Mouse (Mus musculus) heart, embryonic 10.5 days (tissue): ENCODE measurements around the gene Slc6a8. TPM values are rescaled to one million over a fixed set of nuclear protein-coding genes. Genes with fewer than 3 reads are reported as not detected.

ENCODE experiments used
- DNase-seq: peaks from one replicate; pipeline ENCODE4 v3.0.0-alpha.2; 2017; ENCODE audit warnings: low spot score
- H3K27ac ChIP-seq: fragments of 300-500 bp; sonication (generic); 2 replicates; pipeline ENCODE4 v1.5.1; 2016; ENCODE audit warnings: mild to moderate bottlenecking
- H3K27me3 ChIP-seq: fragments of 300-500 bp; sonication (generic); 2 replicates; pipeline ENCODE4 v1.6.1; 2016; ENCODE audit warnings: mild to moderate bottlenecking; ENCODE audit not compliant: poor library complexity, insufficient read depth, severe bottlenecking
- H3K36me3 ChIP-seq: fragments of 300-500 bp; sonication (generic); 2 replicates; pipeline ENCODE4 v1.6.1; 2016; ENCODE audit warnings: mild to moderate bottlenecking, moderate library complexity
- H3K4me1 ChIP-seq: fragments of 300-500 bp; sonication (generic); 2 replicates; pipeline ENCODE4 v1.6.1; 2016; ENCODE audit warnings: mild to moderate bottlenecking
- H3K4me3 ChIP-seq: fragments of 300-500 bp; sonication (generic); 2 replicates; pipeline ENCODE4 v1.5.1; 2016; ENCODE audit warnings: mild to moderate bottlenecking, moderate library complexity
- H3K9me3 ChIP-seq: fragments of 300-500 bp; sonication (generic); 2 replicates; pipeline ENCODE4 v1.6.1; 2016; ENCODE audit warnings: mild to moderate bottlenecking, moderate library complexity
- WGBS: fragments of 180-500 bp; shearing (Covaris S2); methylation state at CpG from one replicate; pipeline ENCODE4 v1.1.7; 2016; 5-methylcytosine and 5-hydroxymethylcytosine counted together
- polyA plus RNA-seq: library from polyadenylated mRNA; unstranded; fragments of >200 nt; fragmentation: Nextera tagmentation; extraction: Ambion mirVana; gene quantifications from 2 replicates; pipeline ENCODE4 v1.2.1, GENCODE M21; 2016

Gene Slc6a8
- polyA plus RNA-seq, 1 experiment from 2014 or later, result 5.8 TPM

- Histone ChIP-seq H3K4me1 (no peaks in the 10 kb centered on the region), H3K27ac (peak within 1 kb of the TSS; percentile 78), H3K27me3 (peaks cover 50% of the 10 kb centered on the region; the same call in 1 of the 2 replicates), H3K36me3 (no peaks in the 10 kb centered on the region), H3K4me3 (peak within 1 kb of the TSS; percentile 60), H3K9me3 (no peaks in the 10 kb centered on the region)
- peak; percentile 74 for DNase-seq
- WGBS, result 25% methylated on average over 45 of the region's 57 CpGs
Measured at GRCm38 (mm10) chrX:73659575-73660283, 13.2 kb upstream of the Slc6a8 start, which contains the start of gene Pnck. Gene Pnck (minus strand): TSS chrX:73660117.

GRCm38 (mm10) chrX:73660284-73660665, 12.7 kb upstream of the Slc6a8 start:
- Histone ChIP-seq H3K27me3 (peaks cover 50% of the 10 kb centered on the region; the same call in 1 of the 2 replicates), H3K4me1 (no peaks in the 10 kb centered on the region), H3K36me3 (no peaks in the 10 kb centered on the region), H3K27ac (peak overlapping the region; percentile 78), H3K4me3 (peak overlapping the region; percentile 60), H3K9me3 (no peaks in the 10 kb centered on the region)
- WGBS, result 64% methylated on average over 3 of the region's 3 CpGs
- DNase-seq, result peak; percentile 58

- peaks cover 25% of the 10 kb centered on the region; the same call in 1 of the 2 replicates for H3K27me3 ChIP-seq
- H3K4me3 ChIP-seq, result no peak overlapping the region
- H3K36me3 ChIP-seq, result no peaks in the 10 kb centered on the region
- H3K27ac ChIP-seq, result no peak overlapping the region
- no peak for DNase-seq
- H3K4me1 ChIP-seq, result no peaks in the 10 kb centered on the region
- no peaks in the 10 kb centered on the region for H3K9me3 ChIP-seq
Measured at GRCm38 (mm10) chrX:73663143-73663542, 9.8 kb upstream of the Slc6a8 start.

- H3K27ac ChIP-seq, result no peak overlapping the region
- peaks cover 24% of the 10 kb centered on the region for H3K27me3 ChIP-seq
- H3K36me3 ChIP-seq, result peaks cover 8% of the 10 kb centered on the region
- 52% methylated on average over 4 of the region's 4 CpGs for WGBS
- no peak for DNase-seq
- no peaks in the 10 kb centered on the region for H3K9me3 ChIP-seq
- 0 out of 2 replicates have a peak, but pooled peaks cover 6% of the 10 kb centered on the region for H3K4me1 ChIP-seq
- peak overlapping the region; percentile 68; the same call in 1 of the 2 replicates for H3K4me3 ChIP-seq
Measured at GRCm38 (mm10) chrX:73672031-73672431, 919 bp upstream of the Slc6a8 start.

GRCm38 (mm10) chrX:73673619-73673967, 643 bp downstream of the Slc6a8 start:
- 0 out of 2 replicates have a peak, but pooled peaks cover 6% of the 10 kb centered on the region for H3K4me1 ChIP-seq
- H3K4me3 ChIP-seq, result peak overlapping the region; percentile 68
- 18% methylated on average over 41 of the region's 42 CpGs for WGBS
- peak overlapping the region; percentile 89 for H3K27ac ChIP-seq
- peaks cover 24% of the 10 kb centered on the region for H3K27me3 ChIP-seq
- H3K9me3 ChIP-seq, result no peaks in the 10 kb centered on the region
- H3K36me3 ChIP-seq, result peaks cover 22% of the 10 kb centered on the region
- no peak for DNase-seq

- DNase-seq, result no peak
- WGBS, result 26% methylated on average over 20 of the region's 20 CpGs
Measured at GRCm38 (mm10) chrX:73673968-73674661, 1.2 kb downstream of the Slc6a8 start.

GRCm38 (mm10) chrX:73675231-73675630, 2.3 kb downstream of the Slc6a8 start:
- no peak for DNase-seq
- peaks cover 29% of the 10 kb centered on the region for H3K27me3 ChIP-seq
- no peaks in the 10 kb centered on the region for H3K9me3 ChIP-seq
- 68% methylated on average over 2 of the region's 2 CpGs for WGBS
- H3K4me1 ChIP-seq, result 0 out of 2 replicates have a peak, but pooled peaks cover 6% of the 10 kb centered on the region
- no peak overlapping the region for H3K27ac ChIP-seq
- H3K36me3 ChIP-seq, result peaks cover 38% of the 10 kb centered on the region
- H3K4me3 ChIP-seq, result no peak overlapping the region

More at GRCm38 (mm10) chrX:73673968-73674661, 1.2 kb downstream of the Slc6a8 start:
- H3K36me3 ChIP-seq, result peaks cover 27% of the 10 kb centered on the region
- 0 out of 2 replicates have a peak, but pooled peaks cover 6% of the 10 kb centered on the region for H3K4me1 ChIP-seq
- peak overlapping the region; percentile 89 for H3K27ac ChIP-seq
- H3K27me3 ChIP-seq, result peaks cover 24% of the 10 kb centered on the region
- no peaks in the 10 kb centered on the region for H3K9me3 ChIP-seq
- peak overlapping the region; percentile 68 for H3K4me3 ChIP-seq

GRCm38 (mm10) chrX:73676668-73677067, 3.7 kb downstream of the Slc6a8 start:
- no peak for DNase-seq
- Histone ChIP-seq H3K4me3 (no peak overlapping the region), H3K27ac (no peak overlapping the region), H3K27me3 (peaks cover 29% of the 10 kb centered on the region), H3K4me1 (0 out of 2 replicates have a peak, but pooled peaks cover 6% of the 10 kb centered on the region), H3K36me3 (peaks cover 52% of the 10 kb centered on the region), H3K9me3 (no peaks in the 10 kb centered on the region)
- WGBS, result 96% methylated on average over 4 of the region's 4 CpGs

GRCm38 (mm10) chrX:73684156-73684555, 11.2 kb downstream of the Slc6a8 start:
- H3K4me3 ChIP-seq, result no peak overlapping the region
- H3K36me3 ChIP-seq, result peaks cover 50% of the 10 kb centered on the region
- DNase-seq, result no peak
- H3K27ac ChIP-seq, result no peak overlapping the region
- H3K4me1 ChIP-seq, result no peaks in the 10 kb centered on the region
- WGBS, result 84% methylated on average over 2 of the region's 2 CpGs
- no peaks in the 10 kb centered on the region for H3K9me3 ChIP-seq
- H3K27me3 ChIP-seq, result peaks cover 5% of the 10 kb centered on the region; the same call in 1 of the 2 replicates

GRCm38 (mm10) chrX:73684978-73685377, 12.0 kb downstream of the Slc6a8 start:
- DNase-seq, result no peak
- Histone ChIP-seq H3K27me3 (no peaks in the 10 kb centered on the region), H3K9me3 (no peaks in the 10 kb centered on the region), H3K27ac (peak overlapping the region; percentile 79), H3K36me3 (peaks cover 48% of the 10 kb centered on the region), H3K4me3 (no peak overlapping the region), H3K4me1 (no peaks in the 10 kb centered on the region)

GRCm38 (mm10) chrX:73685629-73686028, 12.7 kb downstream of the Slc6a8 start:
- H3K9me3 ChIP-seq, result no peaks in the 10 kb centered on the region
- 59% methylated on average over 3 of the region's 3 CpGs for WGBS
- no peaks in the 10 kb centered on the region for H3K27me3 ChIP-seq
- peaks cover 42% of the 10 kb centered on the region for H3K36me3 ChIP-seq
- no peaks in the 10 kb centered on the region for H3K4me1 ChIP-seq
- no peak for DNase-seq
- no peak overlapping the region for H3K4me3 ChIP-seq
- H3K27ac ChIP-seq, result peak overlapping the region; percentile 79; the same call in 1 of the 2 replicates

- H3K4me3 ChIP-seq, result no peak overlapping the region
- 65% methylated on average over 5 of the region's 5 CpGs for WGBS
- H3K36me3 ChIP-seq, result peaks cover 37% of the 10 kb centered on the region
- no peak overlapping the region for H3K27ac ChIP-seq
- H3K4me1 ChIP-seq, result no peaks in the 10 kb centered on the region
- DNase-seq, result no peak
- H3K9me3 ChIP-seq, result no peaks in the 10 kb centered on the region
- peaks cover 3% of the 10 kb centered on the region; the same call in 1 of the 2 replicates for H3K27me3 ChIP-seq
Measured at GRCm38 (mm10) chrX:73690917-73691629, 18.1 kb downstream of the Slc6a8 start.
